Mouse (Mus musculus): ENCODE data around the gene Gm49373. TPM values are rescaled to one million over a fixed set of nuclear protein-coding genes. Genes with fewer than 3 reads are reported as not detected.

Gm49373 gene
- polyA plus RNA-seq, 1 experiment from 2014 or later, result 0.42 TPM

DNA sequence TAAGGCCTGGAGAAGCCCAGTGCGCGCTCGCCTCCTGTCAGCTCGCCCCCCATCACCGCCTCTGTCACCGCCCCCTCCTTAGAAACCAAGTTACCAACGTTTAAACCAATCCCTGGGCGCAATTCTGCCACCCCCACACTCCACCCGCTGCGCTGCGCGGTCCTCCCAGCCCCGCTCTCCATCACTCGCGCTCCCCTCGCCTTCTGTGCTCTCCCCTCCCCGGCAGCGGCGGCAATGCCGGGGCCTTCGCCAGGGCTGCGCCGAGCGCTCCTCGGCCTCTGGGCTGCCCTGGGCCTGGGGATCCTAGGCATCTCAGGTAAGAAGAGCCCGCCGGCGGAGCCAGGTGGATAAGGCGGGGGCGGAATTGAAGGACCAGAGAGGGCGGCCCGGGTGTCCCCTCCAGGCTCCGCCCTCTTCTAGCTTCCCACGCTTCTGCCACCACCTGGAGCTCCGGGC is 41.0 kb downstream of the Gm49373 start, which contains the start of gene Icam5:
TSS of gene Icam5 (plus strand) at position 178 of the 456 bp plus-strand sequence.
- peak within 1 kb of the TSS; percentile 57 for H3K4me3 ChIP-seq
- peaks cover 76% of the 10 kb centered on the region for H3K4me1 ChIP-seq
- WGBS, result under 1% methylated on average over 35 of the region's 35 CpGs
- H3K27me3 ChIP-seq (replicated peaks; ENCODE audit: low read depth, poor library complexity, severe bottlenecking), result peaks cover 100% of the 10 kb centered on the region
- H3K27ac ChIP-seq (replicated peaks), result no peak within 1 kb of the TSS
- no peaks in the 10 kb centered on the region for H3K36me3 ChIP-seq (replicated peaks)
- DNase-seq (ENCODE audit: low spot score), result peak; percentile 53
- H3K9me3 ChIP-seq, result no peaks in the 10 kb centered on the region

DNA sequence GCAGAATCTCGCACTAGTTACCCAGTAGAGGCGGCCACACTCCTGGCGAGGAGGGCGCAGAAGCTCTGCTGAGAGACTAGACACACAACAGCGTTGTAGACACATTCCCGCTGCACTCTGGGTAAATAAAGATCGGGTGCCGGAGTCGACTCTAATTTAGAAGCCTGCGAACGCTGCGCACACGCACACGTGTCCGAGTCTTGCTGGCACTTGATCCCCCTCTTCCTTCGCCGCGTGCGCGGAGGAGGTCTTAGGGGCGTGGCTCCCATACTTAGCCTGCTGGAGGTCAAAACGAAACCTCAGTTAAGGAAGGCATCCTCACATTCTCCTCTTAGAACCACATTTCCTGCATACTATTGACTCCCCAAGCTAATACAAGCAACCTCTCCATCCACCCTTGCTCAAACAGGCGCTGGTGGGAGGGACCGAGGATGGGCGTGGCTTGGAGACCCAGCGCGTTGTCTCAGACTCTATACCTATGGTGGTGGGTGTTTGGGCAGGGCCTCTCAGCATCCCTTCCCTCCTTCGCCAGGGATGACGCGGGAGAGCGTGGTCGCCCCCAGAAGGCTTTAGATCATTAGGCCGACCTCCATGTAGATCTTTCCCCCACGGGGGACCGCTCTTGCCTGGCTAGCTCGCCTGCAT is 41.5 kb downstream of the Gm49373 start:
- H3K9me3 ChIP-seq, result no peaks in the 10 kb centered on the region
- H3K27ac ChIP-seq (replicated peaks), result no peak overlapping the region
- H3K4me3 ChIP-seq, result peak overlapping the region; percentile 57
- H3K4me1 ChIP-seq, result peaks cover 71% of the 10 kb centered on the region
- DNase-seq (ENCODE audit: low spot score), result peak; percentile 72
- peaks cover 100% of the 10 kb centered on the region for H3K27me3 ChIP-seq (replicated peaks; ENCODE audit: low read depth, poor library complexity, severe bottlenecking)
- H3K36me3 ChIP-seq (replicated peaks), result no peaks in the 10 kb centered on the region
- WGBS, result under 1% methylated on average over 36 of the region's 36 CpGs

DNA sequence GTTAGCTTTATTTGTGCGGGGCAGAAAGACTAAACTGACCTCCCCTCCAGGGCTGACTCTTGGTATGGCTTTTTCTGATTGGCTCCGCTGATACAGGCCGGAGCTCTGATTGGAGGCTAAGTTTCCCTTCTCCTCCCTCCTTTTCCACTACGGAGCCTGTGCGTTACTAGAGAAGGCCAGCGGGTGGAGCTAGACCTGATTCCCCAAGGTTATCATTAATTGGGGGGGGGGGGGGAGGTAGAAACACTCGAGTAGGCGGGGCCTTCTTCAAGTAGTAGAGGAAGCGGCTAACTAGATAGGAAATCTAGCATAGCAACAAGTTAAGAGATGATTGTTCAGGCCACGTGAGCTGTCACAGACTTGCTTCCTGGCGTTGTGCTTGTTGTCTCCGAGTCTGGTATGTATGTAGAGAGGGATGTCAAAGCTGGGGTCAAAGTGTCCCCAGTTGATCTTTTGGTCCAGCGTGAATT is 42.1 kb downstream of the Gm49373 start:
- Histone ChIP-seq H3K27ac (replicated peaks) (no peak overlapping the region), H3K27me3 (replicated peaks; ENCODE audit: low read depth, poor library complexity, severe bottlenecking) (peaks cover 100% of the 10 kb centered on the region), H3K36me3 (replicated peaks) (no peaks in the 10 kb centered on the region), H3K4me3 (peak overlapping the region; percentile 57), H3K4me1 (peaks cover 67% of the 10 kb centered on the region), H3K9me3 (no peaks in the 10 kb centered on the region)
- peak; percentile 88 for DNase-seq (ENCODE audit: low spot score)
- WGBS, result under 1% methylated on average over 13 of the region's 13 CpGs

DNA sequence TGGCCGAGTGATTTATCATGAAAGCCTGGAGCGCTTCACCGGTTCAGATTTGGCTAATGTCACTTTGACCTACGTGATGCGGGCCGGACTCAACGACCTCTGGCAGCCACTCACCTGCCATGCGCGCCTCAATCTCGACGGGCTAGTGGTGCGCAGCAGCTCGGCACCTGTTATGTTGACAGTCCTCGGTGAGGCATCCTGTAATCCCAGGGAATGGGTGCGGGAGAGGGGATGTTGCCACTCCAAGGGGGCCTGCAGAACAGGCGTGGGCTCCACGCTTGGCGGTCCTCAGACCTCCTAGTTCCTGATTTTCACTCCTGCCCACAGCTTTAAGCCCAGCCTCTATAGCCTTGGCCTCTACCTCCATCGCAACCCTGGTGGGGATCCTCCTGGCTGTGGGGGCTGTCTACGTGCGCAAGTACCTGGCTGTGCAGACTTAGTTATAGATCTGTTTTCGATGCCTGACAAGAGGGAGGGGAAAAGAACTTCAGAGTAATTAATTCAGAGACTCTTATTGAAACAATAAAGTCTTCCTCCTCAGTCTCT is 42.8 kb downstream of the Gm49373 start:
- Histone ChIP-seq H3K36me3 (replicated peaks) (no peaks in the 10 kb centered on the region), H3K27me3 (replicated peaks; ENCODE audit: low read depth, poor library complexity, severe bottlenecking) (peaks cover 100% of the 10 kb centered on the region), H3K4me1 (peaks cover 63% of the 10 kb centered on the region), H3K9me3 (no peaks in the 10 kb centered on the region), H3K27ac (replicated peaks) (no peak overlapping the region), H3K4me3 (peak overlapping the region; percentile 57)
- no peak for DNase-seq (ENCODE audit: low spot score)
- WGBS, result 21% methylated on average over 22 of the region's 22 CpGs

DNA sequence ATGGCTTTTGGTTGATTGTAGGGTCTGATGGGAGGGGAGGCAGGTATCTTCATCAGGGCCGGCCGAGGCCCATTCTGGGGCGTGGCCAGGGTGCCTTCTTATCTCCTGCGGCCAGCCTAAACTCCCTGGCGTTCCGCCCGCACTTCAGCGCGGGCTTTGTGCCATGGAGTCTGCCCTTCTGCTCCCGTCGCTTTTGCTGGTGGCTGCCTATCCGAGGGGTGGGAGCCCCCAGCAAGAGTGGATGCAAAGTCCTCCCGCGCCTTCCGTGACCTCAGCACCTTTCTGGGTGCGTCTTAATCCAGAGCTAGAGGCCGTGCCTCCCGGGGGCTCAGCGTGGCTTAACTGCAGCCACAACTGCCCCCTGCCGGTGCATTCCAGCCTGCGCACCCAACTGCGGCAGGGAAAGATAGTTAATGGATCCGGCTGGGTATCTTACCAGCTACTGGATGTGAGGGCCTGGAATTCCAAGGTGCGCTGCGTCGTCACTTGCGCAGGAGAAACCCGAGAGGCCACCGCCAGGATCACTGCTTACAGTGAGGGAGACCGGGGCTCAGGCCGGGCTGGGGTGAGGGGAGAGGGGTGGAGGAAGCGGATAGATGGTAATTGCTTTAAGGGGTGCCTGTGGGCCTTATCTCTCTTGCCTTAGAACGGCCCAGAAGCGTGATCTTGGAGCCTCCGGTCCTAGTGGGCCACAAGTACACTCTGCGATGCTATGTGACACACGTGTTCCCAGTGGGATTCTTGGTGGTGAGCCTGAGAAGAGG is 43.4 kb downstream of the Gm49373 start, which contains the start of gene Icam4:
TSS of gene Icam4 (plus strand) at position 83 of the 764 bp plus-strand sequence.
- WGBS, result 2% methylated on average over 37 of the region's 37 CpGs
- peaks cover 95% of the 10 kb centered on the region for H3K27me3 ChIP-seq (replicated peaks; ENCODE audit: low read depth, poor library complexity, severe bottlenecking)
- H3K27ac ChIP-seq (replicated peaks), result peak within 1 kb of the TSS; percentile 73
- peak; percentile 87 for DNase-seq (ENCODE audit: low spot score)
- H3K4me3 ChIP-seq, result peak within 1 kb of the TSS; percentile 57
- H3K4me1 ChIP-seq, result peaks cover 56% of the 10 kb centered on the region
- no peaks in the 10 kb centered on the region for H3K36me3 ChIP-seq (replicated peaks)
- no peaks in the 10 kb centered on the region for H3K9me3 ChIP-seq

DNA sequence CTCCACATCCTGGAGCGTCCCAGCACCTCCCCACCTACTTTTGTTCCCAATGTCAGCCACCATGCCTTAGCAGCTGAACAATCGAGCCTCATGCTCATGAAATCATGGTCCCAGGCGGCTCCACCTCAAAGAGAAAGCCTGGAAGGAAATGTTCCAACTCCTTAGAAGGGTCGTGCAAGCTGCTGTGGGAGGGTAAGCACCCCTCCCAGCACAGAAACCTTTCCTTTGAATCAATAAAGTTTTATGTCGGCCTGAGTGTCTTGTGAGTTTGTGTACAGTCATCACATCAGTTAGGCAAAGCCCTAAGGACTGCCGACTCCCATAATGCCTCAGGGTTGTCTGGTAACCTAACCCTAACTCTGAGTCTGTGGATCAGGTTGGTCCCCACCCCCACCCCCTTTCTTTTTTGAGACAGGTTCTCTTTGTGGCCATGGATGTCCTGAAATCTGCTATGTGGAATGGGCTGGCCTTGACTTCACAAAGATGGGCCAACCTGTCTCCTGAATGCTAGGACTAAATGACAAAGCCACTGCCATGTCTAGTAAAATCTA is 44.3 kb downstream of the Gm49373 start:
- Histone ChIP-seq H3K27ac (replicated peaks) (no peak overlapping the region), H3K27me3 (replicated peaks; ENCODE audit: low read depth, poor library complexity, severe bottlenecking) (peaks cover 87% of the 10 kb centered on the region), H3K4me1 (peaks cover 53% of the 10 kb centered on the region), H3K36me3 (replicated peaks) (no peaks in the 10 kb centered on the region), H3K9me3 (no peaks in the 10 kb centered on the region), H3K4me3 (0 out of 2 replicates have a peak overlapping the region, but pooled peaks have one; percentile 57)
- WGBS, result 72% methylated on average over 6 of the region's 6 CpGs
- no peak for DNase-seq (ENCODE audit: low spot score)

DNA sequence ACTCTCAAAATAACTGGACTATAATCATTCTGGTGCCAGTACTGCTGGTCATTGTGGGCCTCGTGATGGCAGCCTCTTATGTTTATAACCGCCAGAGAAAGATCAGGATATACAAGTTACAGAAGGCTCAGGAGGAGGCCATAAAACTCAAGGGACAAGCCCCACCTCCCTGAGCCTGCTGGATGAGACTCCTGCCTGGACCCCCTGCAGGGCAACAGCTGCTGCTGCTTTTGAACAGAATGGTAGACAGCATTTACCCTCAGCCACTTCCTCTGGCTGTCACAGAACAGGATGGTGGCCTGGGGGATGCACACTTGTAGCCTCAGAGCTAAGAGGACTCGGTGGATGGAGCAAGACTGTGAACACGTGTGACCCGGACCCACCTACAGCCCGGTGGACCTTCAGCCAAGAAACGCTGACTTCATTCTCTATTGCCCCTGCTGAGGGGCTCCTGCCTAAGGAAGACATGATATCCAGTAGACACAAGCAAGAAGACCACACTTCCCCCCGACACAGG is 45.1 kb downstream of the Gm49373 start:
- Histone ChIP-seq H3K4me1 (peaks cover 45% of the 10 kb centered on the region), H3K27me3 (replicated peaks; ENCODE audit: low read depth, poor library complexity, severe bottlenecking) (peaks cover 79% of the 10 kb centered on the region)

DNA sequence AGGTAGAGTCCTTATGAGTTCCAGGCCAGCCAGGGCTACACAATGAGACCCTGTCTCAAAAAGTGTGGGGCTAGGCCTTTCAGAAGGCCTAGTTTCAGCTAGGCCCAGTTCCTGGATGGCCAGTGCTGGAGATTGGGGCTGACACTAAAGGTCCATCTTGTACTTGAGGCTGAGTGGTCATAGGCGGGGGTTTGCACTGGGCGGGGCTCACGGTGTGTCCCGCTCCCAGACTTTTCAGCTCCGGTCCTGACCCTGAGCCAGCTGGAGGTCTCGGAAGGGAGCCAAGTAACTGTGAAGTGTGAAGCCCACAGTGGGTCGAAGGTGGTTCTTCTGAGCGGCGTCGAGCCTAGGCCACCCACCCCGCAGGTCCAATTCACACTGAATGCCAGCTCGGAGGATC is 46.0 kb downstream of the Gm49373 start:
- no peaks in the 10 kb centered on the region for H3K9me3 ChIP-seq
- no peaks in the 10 kb centered on the region for H3K36me3 ChIP-seq (replicated peaks)
- peaks cover 72% of the 10 kb centered on the region for H3K27me3 ChIP-seq (replicated peaks; ENCODE audit: low read depth, poor library complexity, severe bottlenecking)
- peaks cover 35% of the 10 kb centered on the region for H3K4me1 ChIP-seq
- no peak overlapping the region for H3K27ac ChIP-seq (replicated peaks)
- DNase-seq (ENCODE audit: low spot score), result no peak
- WGBS, result 82% methylated on average over 12 of the region's 12 CpGs
- 0 out of 2 replicates have a peak overlapping the region, but pooled peaks have one; percentile 1 for H3K4me3 ChIP-seq

More for the DNA sequence above, 45.1 kb downstream of the Gm49373 start:
- Histone ChIP-seq H3K4me3 (no peak overlapping the region), H3K9me3 (no peaks in the 10 kb centered on the region), H3K27ac (replicated peaks) (no peak overlapping the region), H3K36me3 (replicated peaks) (no peaks in the 10 kb centered on the region)
- 67% methylated on average over 8 of the region's 8 CpGs for WGBS
- DNase-seq (ENCODE audit: low spot score), result no peak

DNA sequence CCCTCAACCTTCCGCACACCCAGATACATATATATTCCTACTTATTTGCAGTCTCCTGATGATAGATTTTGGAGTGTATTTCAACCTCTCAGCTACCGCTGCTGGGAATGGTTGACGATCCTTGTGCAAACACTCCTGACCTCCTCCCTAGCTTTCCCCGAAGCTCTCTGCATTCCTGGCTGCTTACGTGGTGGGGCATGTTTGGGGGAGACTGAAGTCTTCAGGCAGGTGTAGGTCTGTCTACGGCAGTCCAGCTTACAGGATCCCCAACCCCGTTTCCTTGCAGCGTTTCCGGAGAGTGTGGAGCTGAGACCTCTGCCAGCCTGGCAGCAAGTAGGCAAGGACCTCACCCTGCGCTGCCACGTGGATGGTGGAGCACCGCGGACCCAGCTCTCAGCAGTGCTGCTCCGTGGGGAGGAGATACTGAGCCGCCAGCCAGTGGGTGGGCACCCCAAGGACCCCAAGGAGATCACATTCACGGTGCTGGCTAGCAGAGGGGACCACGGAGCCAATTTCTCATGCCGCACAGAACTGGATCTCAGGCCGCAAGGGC is 47.6 kb downstream of the Gm49373 start:
- Histone ChIP-seq H3K4me1 (peaks cover 21% of the 10 kb centered on the region), H3K9me3 (no peaks in the 10 kb centered on the region), H3K36me3 (replicated peaks) (no peaks in the 10 kb centered on the region), H3K27me3 (replicated peaks; ENCODE audit: low read depth, poor library complexity, severe bottlenecking) (peaks cover 59% of the 10 kb centered on the region), H3K4me3 (no peak overlapping the region), H3K27ac (replicated peaks) (no peak overlapping the region)
- no peak for DNase-seq (ENCODE audit: low spot score)
- 74% methylated on average over 19 of the region's 19 CpGs for WGBS

DNA sequence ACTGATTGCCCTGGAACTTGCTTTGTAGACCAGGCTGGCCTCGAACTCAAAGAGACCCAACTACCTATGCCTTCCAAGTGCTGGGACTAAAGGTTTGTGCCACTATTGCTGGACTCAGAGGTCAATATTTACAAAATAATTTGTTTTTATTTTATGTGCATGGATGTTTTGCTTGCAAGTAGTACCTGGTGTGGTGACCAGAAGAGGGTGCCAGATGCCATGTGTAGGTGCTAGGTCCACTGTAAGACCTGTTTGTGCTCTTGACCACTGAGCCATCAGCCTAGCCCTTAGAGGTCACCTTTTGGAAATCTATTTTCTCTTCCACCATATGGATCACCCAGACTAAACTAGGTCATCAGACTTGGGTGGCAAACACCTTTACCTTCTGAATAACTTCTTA is 50.2 kb downstream of the Gm49373 start:
- Histone ChIP-seq H3K36me3 (replicated peaks) (no peaks in the 10 kb centered on the region), H3K4me3 (no peak overlapping the region), H3K27me3 (replicated peaks; ENCODE audit: low read depth, poor library complexity, severe bottlenecking) (peaks cover 56% of the 10 kb centered on the region), H3K27ac (replicated peaks) (no peak overlapping the region), H3K4me1 (no peaks in the 10 kb centered on the region), H3K9me3 (no peaks in the 10 kb centered on the region)
- no peak for DNase-seq (ENCODE audit: low spot score)
- 84% methylated on average over 1 of the region's 1 CpGs for WGBS

DNA sequence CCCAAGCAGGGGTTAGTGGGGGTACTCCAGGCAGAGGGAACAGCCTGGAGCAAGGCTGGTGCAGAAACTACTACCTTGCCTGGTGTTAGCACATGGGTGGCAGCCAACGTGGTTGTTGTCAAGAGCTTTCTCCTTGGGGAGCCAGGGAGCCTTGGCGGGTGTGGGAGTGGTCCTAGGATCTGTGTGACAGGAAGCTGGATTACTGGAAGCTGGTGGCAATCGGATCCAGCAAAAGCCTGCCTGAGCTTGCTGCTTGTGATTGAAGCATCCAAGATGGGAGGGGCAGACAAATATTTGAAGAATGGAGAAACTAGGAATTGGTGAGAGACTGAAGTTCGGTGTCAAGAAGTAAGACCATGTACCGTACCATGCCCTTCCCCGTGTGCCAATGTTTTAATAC is 50.6 kb downstream of the Gm49373 start:
- Histone ChIP-seq H3K27ac (replicated peaks) (no peak overlapping the region), H3K27me3 (replicated peaks; ENCODE audit: low read depth, poor library complexity, severe bottlenecking) (peaks cover 56% of the 10 kb centered on the region), H3K4me3 (no peak overlapping the region), H3K36me3 (replicated peaks) (no peaks in the 10 kb centered on the region), H3K4me1 (peaks cover under 1% of the 10 kb centered on the region; the same call in 1 of the 2 replicates), H3K9me3 (no peaks in the 10 kb centered on the region)
- no peak for DNase-seq (ENCODE audit: low spot score)
- 65% methylated on average over 6 of the region's 6 CpGs for WGBS

DNA sequence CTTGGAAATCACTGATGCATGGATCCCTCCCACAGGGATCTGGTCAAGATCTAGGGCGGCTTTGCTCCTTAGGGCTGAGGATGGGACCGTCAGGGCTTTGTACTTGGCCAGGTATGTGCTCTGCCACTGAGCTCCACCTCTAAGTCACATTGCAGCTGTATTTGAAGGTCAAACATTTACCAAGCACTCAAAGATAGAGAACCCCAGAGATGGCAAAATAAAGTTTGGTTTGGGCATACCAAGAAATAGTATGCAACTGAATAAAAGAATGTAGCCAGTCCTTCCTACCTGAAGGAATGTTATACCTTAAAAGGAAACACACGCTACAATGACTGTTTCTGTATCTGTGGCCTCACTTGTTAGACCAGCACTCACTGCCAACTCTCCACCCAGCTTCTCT is 51.5 kb downstream of the Gm49373 start:
- Histone ChIP-seq H3K27me3 (replicated peaks; ENCODE audit: low read depth, poor library complexity, severe bottlenecking) (peaks cover 56% of the 10 kb centered on the region), H3K4me1 (peaks cover 7% of the 10 kb centered on the region), H3K4me3 (no peak overlapping the region), H3K9me3 (no peaks in the 10 kb centered on the region), H3K36me3 (replicated peaks) (no peaks in the 10 kb centered on the region), H3K27ac (replicated peaks) (no peak overlapping the region)
- DNase-seq (ENCODE audit: low spot score), result no peak
- WGBS, result 72% methylated on average over 3 of the region's 3 CpGs
